Mouse (Mus musculus): ENCODE data around the gene Adamtsl5. TPM values are rescaled to one million over a fixed set of nuclear protein-coding genes. Genes with fewer than 3 reads are reported as not detected.

Gene Adamtsl5
- total RNA-seq, 2 experiments from 2014 or later = 5.6 to 6.9 TPM

DNA sequence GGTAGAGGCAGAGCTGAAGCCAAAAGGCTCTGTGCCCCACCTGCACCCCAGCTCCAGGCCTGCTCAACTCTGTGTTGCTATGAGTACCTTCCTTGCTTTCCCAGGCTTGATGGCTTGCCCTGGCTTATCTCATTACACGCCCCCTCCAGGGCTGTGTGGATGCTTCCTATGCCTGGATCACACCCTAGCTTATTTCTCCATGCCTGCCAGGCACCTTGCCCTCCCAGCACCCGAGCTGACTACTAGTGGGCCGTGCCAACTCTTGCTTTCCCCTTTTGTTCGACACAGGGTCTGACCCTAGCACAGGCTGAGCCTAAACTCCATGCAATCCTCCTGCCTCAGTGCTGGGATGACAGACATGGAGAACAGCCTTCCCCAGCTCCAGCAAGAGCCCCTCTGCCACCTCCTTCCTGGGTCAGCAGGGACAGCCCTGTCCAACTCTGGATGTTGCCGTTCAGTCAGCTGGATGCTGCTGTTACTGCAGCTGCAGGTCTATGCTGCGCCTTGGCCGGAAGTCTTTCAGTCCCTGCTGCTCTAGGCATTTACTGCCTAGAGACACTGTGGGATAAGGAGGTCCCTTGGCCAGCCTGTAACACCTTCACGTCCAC lies 50.6 kb downstream of the Adamtsl5 start:
- no peak for DNase-seq (ENCODE audit: low spot score in 2 of 2)

DNA sequence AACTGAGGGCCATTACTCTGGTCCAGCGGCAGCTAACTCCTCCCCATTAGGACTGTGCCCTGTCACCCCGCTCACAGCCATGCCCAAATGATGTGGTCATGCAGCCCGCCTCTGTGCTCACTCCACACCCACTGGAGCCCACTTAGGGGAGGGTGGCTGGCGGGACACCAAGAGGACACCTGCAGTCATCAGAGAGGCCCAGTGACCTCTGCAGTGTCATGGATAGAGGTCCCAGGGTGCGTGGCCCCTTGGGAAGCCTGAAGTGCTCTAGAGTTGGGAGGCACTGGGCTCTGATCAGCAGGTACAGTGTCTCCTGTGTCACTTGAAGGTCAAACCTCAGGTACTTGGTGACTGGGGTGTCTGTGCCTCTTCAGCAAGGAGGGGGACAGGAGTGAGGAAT lies 51.4 kb downstream of the Adamtsl5 start:
- DNase-seq (ENCODE audit: low spot score in 2 of 2) = no peak

DNA sequence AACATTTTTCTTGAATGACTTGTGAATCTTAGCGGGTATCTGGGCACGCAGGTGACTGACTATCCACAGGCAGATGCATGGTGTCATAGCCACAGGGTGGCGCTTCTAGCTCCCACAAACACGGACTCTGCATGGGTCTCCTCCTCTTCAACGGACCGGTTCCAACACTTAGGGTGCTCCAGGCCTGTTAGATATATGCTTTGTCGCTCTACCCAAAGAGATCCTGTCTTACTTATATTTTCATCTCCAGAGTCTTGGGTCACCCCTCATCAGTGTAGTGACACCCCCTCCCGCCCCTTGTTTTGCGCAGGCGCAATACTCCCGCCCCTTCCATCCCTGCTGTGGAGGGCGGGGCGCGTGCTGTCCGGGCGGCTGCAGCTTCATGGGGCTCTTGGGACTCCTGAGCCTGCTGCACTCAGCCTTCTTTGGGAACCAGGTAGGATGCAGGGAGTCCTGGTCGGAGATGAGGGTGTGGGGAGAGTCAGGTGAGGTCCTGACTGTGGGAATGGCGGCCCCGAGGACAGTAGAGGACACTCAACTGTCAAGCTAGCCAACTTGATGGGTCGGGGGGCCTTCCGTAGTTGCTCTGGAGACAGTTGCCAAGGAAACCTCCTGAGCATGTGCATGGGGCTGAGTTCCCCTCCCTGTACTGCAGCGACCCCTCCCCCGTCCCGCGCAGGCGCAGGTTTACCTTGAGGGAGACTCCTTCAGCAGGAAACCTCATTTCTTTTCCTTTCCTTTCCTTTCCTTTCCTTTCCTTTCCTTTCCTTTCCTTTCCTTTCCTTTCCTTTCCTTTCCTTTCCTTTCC lies 52.4 kb downstream of the Adamtsl5 start, which contains the start of gene Apc2:
Gene Apc2, plus strand, starts transcription at position 360 of the 808 bp plus-strand sequence.
- DNase-seq (ENCODE audit: low spot score in 2 of 2) = peak; percentile 73 to 87

DNA sequence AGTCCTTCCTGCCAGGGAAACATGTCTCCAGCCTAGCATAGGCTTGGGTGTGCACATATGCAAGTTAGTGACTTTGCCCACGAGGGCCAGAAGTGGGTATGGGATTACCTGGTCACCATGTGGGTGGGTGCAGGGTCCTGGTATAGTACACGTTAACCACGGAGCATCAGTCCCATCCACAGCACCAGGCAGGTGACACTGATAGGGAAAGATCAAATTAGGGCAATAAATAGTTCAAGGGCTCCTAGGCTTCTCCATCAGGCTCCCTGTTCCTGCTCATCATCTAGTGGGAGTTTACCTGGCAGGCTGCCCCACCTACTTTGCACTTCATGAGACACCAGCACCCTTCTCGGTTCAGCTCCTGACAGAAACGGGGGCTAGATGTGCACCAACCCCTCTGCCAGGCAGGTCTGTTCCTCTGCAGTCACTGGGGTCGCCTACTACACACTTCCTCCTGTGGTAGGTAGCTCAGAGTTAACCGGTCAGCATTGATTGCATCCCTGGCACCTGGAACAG lies 53.4 kb downstream of the Adamtsl5 start:
- no peak for DNase-seq (ENCODE audit: low spot score in 2 of 2)

DNA sequence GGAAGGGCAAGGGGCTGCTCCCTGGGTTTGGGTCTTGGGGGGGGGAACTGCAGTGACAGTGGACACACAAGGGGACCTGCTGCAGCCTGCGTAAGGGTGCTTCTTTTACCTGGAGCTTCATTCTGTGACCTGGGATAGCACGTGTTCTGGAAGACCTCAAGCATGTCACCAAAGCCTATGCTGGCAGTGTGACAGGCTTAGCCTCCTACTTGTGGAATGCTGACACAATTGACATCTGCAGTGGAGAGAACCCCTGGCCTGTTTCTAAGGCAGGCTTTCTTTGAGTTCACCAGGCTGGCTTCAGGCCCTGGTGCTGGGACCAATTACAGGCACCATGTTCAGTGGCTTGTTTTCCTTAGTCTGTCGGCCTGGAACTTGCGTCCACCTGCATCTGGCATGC lies 53.9 kb downstream of the Adamtsl5 start:
- no peak for DNase-seq (ENCODE audit: low spot score in 2 of 2)

DNA sequence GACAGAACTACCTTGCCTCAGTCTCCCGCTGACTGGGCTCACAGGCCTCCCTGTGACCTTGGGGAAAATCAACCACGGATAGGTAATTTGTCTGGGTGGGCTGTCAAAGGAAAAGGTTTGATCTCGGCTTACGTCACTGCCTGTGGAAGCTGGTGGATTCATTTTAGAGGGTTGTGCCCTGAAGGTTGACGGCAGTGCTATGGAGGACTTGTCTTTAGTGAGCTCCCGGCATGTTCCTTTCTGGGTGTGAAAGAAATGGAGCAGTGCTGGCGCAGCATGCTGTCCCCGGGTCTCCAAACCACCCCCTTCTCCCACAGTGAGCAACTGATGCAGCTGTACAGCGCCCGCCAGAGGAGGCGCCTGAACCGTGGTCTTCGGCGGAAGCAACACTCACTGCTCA lies 54.9 kb downstream of the Adamtsl5 start:
- DNase-seq (ENCODE audit: low spot score in 2 of 2) = no peak

DNA sequence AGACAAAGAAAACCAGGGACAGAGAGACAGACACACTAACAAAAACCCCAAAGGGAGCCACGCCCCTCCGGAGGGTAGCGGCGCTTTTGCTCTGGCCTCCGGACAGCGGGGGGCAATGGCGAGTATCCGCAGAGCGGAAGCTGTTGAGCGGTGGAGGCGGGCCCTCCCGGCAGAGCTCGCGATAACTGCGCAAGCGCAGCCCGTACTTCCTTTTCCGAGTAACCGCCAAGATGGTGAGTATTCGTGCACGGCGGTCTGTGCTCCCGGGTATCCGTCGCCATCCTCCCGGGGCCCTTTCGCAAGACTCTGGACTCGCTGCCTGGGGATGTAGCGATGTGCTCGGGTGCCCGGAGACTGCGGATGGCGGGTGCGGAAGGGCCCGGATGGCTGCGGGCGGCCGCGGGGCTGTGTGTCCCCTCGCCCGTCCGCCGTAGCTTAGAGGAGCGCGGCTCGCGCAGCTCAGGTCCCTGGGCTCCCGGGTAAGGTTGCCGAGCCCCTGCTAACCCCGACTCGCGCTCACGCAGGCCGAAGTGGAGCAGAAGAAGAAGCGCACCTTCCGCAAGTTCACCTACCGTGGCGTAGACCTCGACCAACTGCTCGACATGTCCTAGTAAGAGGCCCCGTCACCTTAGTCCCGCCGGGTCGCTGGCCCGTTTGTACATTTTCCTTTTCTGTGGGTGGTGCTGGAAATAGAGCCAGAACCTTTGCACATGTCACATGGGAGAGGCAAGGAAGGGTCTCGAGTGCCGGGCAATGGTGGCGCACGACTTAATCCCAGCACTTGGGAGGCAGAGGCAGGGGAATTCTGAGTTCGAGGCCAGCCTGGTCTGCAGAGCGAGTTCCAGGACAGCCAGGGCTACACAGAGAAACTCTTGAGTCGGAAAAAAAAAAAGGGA lies 55.7 kb downstream of the Adamtsl5 start, which contains the start of gene Rps15:
Gene Rps15, plus strand, starts transcription at position 203 of the 896 bp plus-strand sequence.
- peak; percentile 89 to 94 for DNase-seq (ENCODE audit: low spot score in 2 of 2)

Small RNA genes lying within 50 kb of the gene (microRNA-seq; reads per million reads assigned to microRNA genes)
- 0 reads per million in 2 experiments for gene Gm22721

Other genes starting within 250 kb of the Adamtsl5 start
- 10 to 100 TPM; 16.3 to 16.9 TPM for gene Sbno2, start 242.8 kb downstream of the Adamtsl5 start, total RNA-seq (2021)
- gene Stk11, start 232.6 kb downstream of the Adamtsl5 start, total RNA-seq (2021) = 100 to 1,000 TPM; 101 to 102 TPM
- gene Atp5d, start 209.8 kb downstream of the Adamtsl5 start, total RNA-seq (2021) = 100 to 1,000 TPM; 354 to 359 TPM
- gene Cbarp, start 207.6 kb downstream of the Adamtsl5 start, total RNA-seq (2021) = 100 to 1,000 TPM; 362 to 363 TPM
- gene Midn, start 200.1 kb downstream of the Adamtsl5 start, total RNA-seq (2021) = 10 to 100 TPM; 59.4 to 68.4 TPM
- 10 to 100 TPM; 60.7 to 76.4 TPM for gene Cirbp, start 182.4 kb downstream of the Adamtsl5 start, total RNA-seq (2021)
- gene 1600002K03Rik, start 175.5 kb downstream of the Adamtsl5 start, total RNA-seq (2021) = 1 to 10 TPM; 6.4 to 6.5 TPM
- gene Efna2, start 168.9 kb downstream of the Adamtsl5 start, total RNA-seq (2021) = 10 to 100 TPM in 1 of 2 experiments, 1 to 10 TPM in 1; 8.9 to 10.1 TPM
- 10 to 100 TPM; 37.4 to 45.1 TPM for gene Mum1, start 122.0 kb downstream of the Adamtsl5 start, total RNA-seq (2021)
- 100 to 1,000 TPM; 218 to 228 TPM for gene Ndufs7, start 99.3 kb downstream of the Adamtsl5 start, total RNA-seq (2021)
- 10 to 100 TPM; 24.5 to 26.7 TPM for gene Gamt, start 87.4 kb downstream of the Adamtsl5 start, total RNA-seq (2021)
- 10 to 100 TPM; 77.2 to 83.0 TPM for gene Dazap1, start 86.9 kb downstream of the Adamtsl5 start, total RNA-seq (2021)
- 1,000 to 10,000 TPM in 1 of 2 experiments, 100 to 1,000 TPM in 1; 997 to 1,043 TPM for gene Rps15, start 56.0 kb downstream of the Adamtsl5 start, total RNA-seq (2021)
- 10 to 100 TPM; 94.5 to 95.5 TPM for gene Apc2, start 52.4 kb downstream of the Adamtsl5 start, total RNA-seq (2021)
- gene 2310011J03Rik, start 27.9 kb downstream of the Adamtsl5 start, total RNA-seq (2021) = 10 to 100 TPM; 25.0 to 25.9 TPM
- 1 to 10 TPM; 3.5 to 3.8 TPM for gene Pcsk4, start 18.9 kb downstream of the Adamtsl5 start, total RNA-seq (2021)
- 10 to 100 TPM; 10.3 to 10.9 TPM for gene Reep6, start 18.5 kb downstream of the Adamtsl5 start, total RNA-seq (2021)
- gene Plk5, start 8.0 kb upstream of the Adamtsl5 start, total RNA-seq (2021) = 10 to 100 TPM; 30.3 to 30.5 TPM
- 10 to 100 TPM; 17.9 to 19.1 TPM for gene Mex3d, start 39.2 kb upstream of the Adamtsl5 start, total RNA-seq (2021)
- gene Mbd3, start 51.1 kb upstream of the Adamtsl5 start, total RNA-seq (2021) = 100 to 1,000 TPM; 159 to 162 TPM
- 100 to 1,000 TPM; 410 to 413 TPM for gene Uqcr11, start 58.4 kb upstream of the Adamtsl5 start, total RNA-seq (2021)
- gene Tcf3, start 85.2 kb upstream of the Adamtsl5 start, total RNA-seq (2021) = 10 to 100 TPM; 27.1 to 27.3 TPM
- under 1 TPM in 1 of 2 experiments, not detected in 1; 0.07 TPM for gene Onecut3, start 146.4 kb upstream of the Adamtsl5 start, total RNA-seq (2021)
- under 1 TPM; 0.18 to 0.22 TPM for gene Atp8b3, start 190.7 kb upstream of the Adamtsl5 start, total RNA-seq (2021)
- gene Rexo1, start 213.1 kb upstream of the Adamtsl5 start, total RNA-seq (2021) = 10 to 100 TPM; 44.8 to 48.1 TPM
- 10 to 100 TPM; 57.3 to 62.1 TPM for gene Klf16, start 228.9 kb upstream of the Adamtsl5 start, total RNA-seq (2021)
- 100 to 1,000 TPM; 166 to 168 TPM for gene Abhd17a, start 241.9 kb upstream of the Adamtsl5 start, total RNA-seq (2021)